Mouse (Mus musculus) embryonic facial prominence, embryonic 11.5 days (tissue): ENCODE data around the gene Gm6904. TPM values are rescaled to one million over a fixed set of nuclear protein-coding genes. Genes with fewer than 3 reads are reported as not detected.
A peak's percentile ranks its signal among the peaks of the same experiment; 100 is the strongest.

Experiments
- ATAC-seq: fragments of 200-750 bp; cut with Nextera tagmentation; replicated peaks from 2 replicates; pipeline ENCODE4 v1.8.0; 2017; ENCODE audit warnings: low read depth; ENCODE audit not compliant: insufficient number of reproducible peaks, low FRiP score, low TSS enrichment
- DNase-seq: peaks from one replicate; pipeline ENCODE4 v3.0.0-alpha.2; 2015; ENCODE audit warnings: low spot score
- H3K27ac ChIP-seq: fragments of 300-500 bp; sonication (generic); replicated peaks from 2 replicates; pipeline ENCODE4 v1.5.1; 2014; ENCODE audit warnings: mild to moderate bottlenecking, low read depth, low read length, control low read depth
- H3K27me3 ChIP-seq: fragments of 300-500 bp; sonication (generic); 2 replicates; pipeline ENCODE4 v1.6.1; 2014; ENCODE audit warnings: mild to moderate bottlenecking, low read length, moderate library complexity, mixed read lengths; ENCODE audit not compliant: control insufficient read depth, insufficient read depth
- H3K36me3 ChIP-seq: fragments of 300-500 bp; sonication (generic); replicated peaks from 2 replicates; pipeline ENCODE4 v1.6.1; 2014; ENCODE audit warnings: low read depth, mild to moderate bottlenecking, low read length, moderate library complexity, mixed read lengths; ENCODE audit not compliant: control insufficient read depth, insufficient read depth
- H3K4me1 ChIP-seq: fragments of 300-500 bp; sonication (generic); 2 replicates; pipeline ENCODE4 v1.6.1; 2014; ENCODE audit warnings: low read length, mixed read lengths; ENCODE audit not compliant: control insufficient read depth, insufficient read depth
- H3K4me2 ChIP-seq: fragments of 300-500 bp; sonication (generic); 2 replicates; pipeline ENCODE4 v1.6.1; 2014; ENCODE audit warnings: low read depth, mild to moderate bottlenecking, control low read depth, low read length, moderate library complexity
- H3K4me3 ChIP-seq: fragments of 300-500 bp; sonication (generic); 2 replicates; pipeline ENCODE4 v1.5.1; 2014; ENCODE audit warnings: low read depth, low read length, control low read depth
- H3K9ac ChIP-seq: fragments of 300-500 bp; sonication (generic); replicated peaks from 2 replicates; pipeline ENCODE4 v1.6.1; 2014; ENCODE audit warnings: mild to moderate bottlenecking, control low read depth, low read length
- H3K9me3 ChIP-seq: fragments of 300-500 bp; sonication (generic); replicated peaks from 2 replicates; pipeline ENCODE4 v1.6.1; 2016; ENCODE audit warnings: mild to moderate bottlenecking, low read length, inconsistent platforms, mixed read lengths; ENCODE audit not compliant: control insufficient read depth
- WGBS: fragments of 180-500 bp; shearing (Covaris S2); extraction: QIAGEN DNeasy Blood & Tissue Kit; methylation state at CpG from one replicate; pipeline ENCODE4 v1.1.7; 2014; 5-methylcytosine and 5-hydroxymethylcytosine counted together
- polyA plus RNA-seq: library from polyadenylated mRNA; unstranded; fragments of >200 nt; fragmentation: Nextera tagmentation; extraction: Ambion mirVana; gene quantifications from 2 replicates; pipeline ENCODE4 v1.2.1, GENCODE M21; 2014

Gene Gm6904
- polyA plus RNA-seq, 1 experiment from 2014 or later: not detected

DNA sequence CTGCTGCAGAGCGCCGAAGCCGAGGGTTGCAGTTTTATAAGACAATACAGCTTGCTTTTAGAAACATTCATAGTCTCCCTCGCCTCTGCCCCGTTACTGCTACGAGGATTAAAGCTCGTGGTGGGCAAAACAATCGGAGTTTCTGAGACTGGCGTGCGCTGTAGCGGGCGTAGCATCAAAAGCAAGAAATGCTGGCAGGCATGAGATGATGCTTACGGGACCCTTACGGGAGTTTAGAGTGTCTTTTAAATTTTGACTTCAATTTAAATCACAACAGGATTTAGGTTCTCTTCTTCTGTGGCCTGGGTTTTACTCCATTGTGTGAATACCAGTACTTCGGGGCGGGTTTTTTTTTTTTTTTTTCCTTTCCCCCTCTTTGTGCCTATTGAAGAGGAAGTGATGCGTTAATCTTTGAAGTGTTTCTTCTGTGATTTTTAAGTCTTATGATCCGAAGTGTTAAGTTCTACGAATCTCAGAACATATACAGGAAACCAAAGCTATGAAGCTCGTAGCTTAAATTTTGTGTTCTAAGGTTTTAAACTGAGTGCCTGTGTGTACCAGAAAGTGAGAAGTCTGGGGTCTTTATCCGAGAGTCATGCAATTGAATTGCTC is 58.3 kb downstream of the Gm6904 start:
- ATAC-seq: no peak
- H3K4me1 ChIP-seq: peaks cover 4% of the 10 kb centered on the region; the same call in 1 of the 2 replicates
- H3K9me3 ChIP-seq: no peaks in the 10 kb centered on the region

DNA sequence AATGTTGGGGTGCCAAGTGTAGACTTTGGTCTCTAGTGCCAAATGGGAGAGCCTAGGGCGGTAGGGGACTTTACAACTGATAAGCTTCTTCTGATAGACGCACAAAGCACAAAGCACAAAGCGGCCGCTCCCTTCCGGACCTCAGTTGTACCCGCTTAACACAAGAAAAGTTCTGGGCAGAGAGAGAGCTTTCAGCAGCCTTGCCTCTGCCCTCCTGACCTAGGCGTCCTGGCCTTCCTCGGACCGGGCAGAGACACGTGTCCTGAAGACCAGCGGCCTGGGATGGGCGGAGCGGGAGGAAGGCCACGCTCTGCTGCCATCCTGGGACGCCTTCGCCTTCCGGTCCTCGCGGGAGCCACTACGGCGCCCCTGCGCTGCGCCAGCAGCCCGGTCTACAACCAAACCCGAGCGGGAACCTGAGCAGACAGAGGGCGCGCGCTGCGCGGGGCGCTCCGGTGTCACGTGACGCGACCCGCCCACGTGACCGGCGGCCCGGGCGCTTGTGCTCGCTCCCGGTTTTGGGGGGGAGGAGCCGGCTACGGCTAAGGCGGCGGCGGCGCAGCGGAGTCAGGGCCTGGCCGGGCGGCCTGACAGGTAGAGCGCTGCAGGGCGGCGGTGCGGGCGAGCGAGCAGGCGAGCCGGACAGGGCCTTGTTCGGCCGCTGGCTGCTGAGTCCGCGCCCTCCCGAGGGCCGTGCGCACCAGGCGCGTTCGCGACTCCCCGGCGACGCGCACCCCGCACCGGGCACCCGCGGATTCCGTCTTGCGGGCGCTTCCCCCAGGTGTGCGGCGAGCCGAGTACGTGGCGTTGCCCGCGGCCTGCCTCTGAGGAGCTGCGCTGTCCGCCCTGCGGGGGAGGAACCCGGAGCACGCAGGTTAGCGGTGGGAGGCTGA is 59.1 kb downstream of the Gm6904 start, which contains the start of gene Rcbtb1:
TSS of gene Rcbtb1 (plus strand) at position 499 of the 893 bp plus-strand sequence.
- under 1% methylated on average over 86 of the region's 96 CpGs for WGBS
- Histone ChIP-seq H3K27me3 (no peaks in the 10 kb centered on the region), H3K9me3 (no peaks in the 10 kb centered on the region), H3K4me3 (peak within 1 kb of the TSS; percentile 86), H3K36me3 (no peaks in the 10 kb centered on the region), H3K27ac (peak within 1 kb of the TSS; percentile 97), H3K9ac (peak within 1 kb of the TSS; percentile 98), H3K4me2 (peak within 1 kb of the TSS; percentile 83), H3K4me1 (peaks cover 4% of the 10 kb centered on the region; the same call in 1 of the 2 replicates)
- peak; percentile 96 for DNase-seq
- ATAC-seq: peak; percentile 97

More for the DNA sequence above, 58.3 kb downstream of the Gm6904 start:
- under 1% methylated on average over 21 of the region's 21 CpGs for WGBS
- peak overlapping the region; percentile 86 for H3K4me3 ChIP-seq
- peak overlapping the region; percentile 83 for H3K4me2 ChIP-seq
- H3K27ac ChIP-seq: peak overlapping the region; percentile 97
- H3K36me3 ChIP-seq: no peaks in the 10 kb centered on the region
- H3K9ac ChIP-seq: peak overlapping the region; percentile 98
- no peak for DNase-seq
- H3K27me3 ChIP-seq: no peaks in the 10 kb centered on the region

Other genes starting within 250 kb of the Gm6904 start
- gene 1700129C05Rik, start 117.3 kb downstream of the Gm6904 start, polyA plus RNA-seq: not detected in 2 replicates
- not detected in 2 replicates for gene Gm5142, start 81.5 kb downstream of the Gm6904 start, polyA plus RNA-seq
- 98.7 and 105 TPM in 2 replicates for gene Rcbtb1, start 59.0 kb downstream of the Gm6904 start, polyA plus RNA-seq
- not detected in 2 replicates for gene Phf11a, start 37.3 kb upstream of the Gm6904 start, polyA plus RNA-seq
- gene Phf11b, start 81.1 kb upstream of the Gm6904 start, polyA plus RNA-seq: 0.25 TPM in 1 of 2 replicates, not detected in the other
- gene Phf11d, start 105.3 kb upstream of the Gm6904 start, polyA plus RNA-seq: 0.61 and 0.79 TPM in 2 replicates
- 0.60 and 1.2 TPM in 2 replicates for gene Phf11c, start 135.2 kb upstream of the Gm6904 start, polyA plus RNA-seq
- 14.0 and 15.4 TPM in 2 replicates for gene Setdb2, start 180.7 kb upstream of the Gm6904 start, polyA plus RNA-seq
- 54.4 and 61.8 TPM in 2 replicates for gene Cab39l, start 180.8 kb upstream of the Gm6904 start, polyA plus RNA-seq